Mouse (Mus musculus): Measurements from ENCODE around the gene Muc2.

Gene Muc2

DNA sequence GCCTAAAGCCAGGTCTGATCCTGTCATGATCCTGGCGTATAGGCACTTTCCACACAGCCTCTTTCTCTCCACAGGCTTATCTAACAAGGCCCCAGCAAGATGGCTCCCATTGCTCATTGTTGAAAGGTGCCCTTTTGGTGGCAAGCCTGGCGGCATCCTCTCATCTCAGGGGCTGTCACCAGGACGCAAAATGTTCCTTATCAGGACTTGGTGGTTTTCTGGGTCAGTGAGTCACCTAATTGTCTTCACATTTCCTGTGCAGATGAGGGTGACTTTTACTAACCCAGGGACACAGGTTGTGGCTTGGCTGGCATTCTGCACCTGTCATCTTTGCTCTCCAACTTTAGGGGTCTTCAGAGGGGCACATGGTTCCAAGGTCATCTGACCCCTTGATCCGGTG, 68.2 kb downstream of the Muc2 start:
- no peak for DNase-seq (ENCODE audit: low spot score in 2 of 2)

DNA sequence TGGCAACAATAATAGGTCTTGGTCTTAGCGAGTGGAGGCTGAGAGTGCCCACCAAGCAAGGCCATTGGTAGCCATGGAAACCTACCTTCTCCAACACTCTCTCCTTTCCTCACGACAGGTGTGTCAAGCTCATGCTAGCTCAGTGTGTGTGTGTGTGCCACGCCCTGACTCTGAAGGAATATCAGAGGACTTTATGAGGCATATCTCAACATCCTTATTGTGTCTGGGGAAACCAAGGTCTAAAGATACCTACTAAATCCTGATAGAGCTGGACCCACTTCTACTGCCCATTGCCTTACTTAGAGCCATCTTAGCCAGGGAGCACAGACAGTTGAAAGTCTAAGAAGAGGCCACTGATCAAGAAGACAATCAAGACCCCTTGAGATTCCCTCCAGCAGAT, 80.4 kb downstream of the Muc2 start:
- no peak for DNase-seq (ENCODE audit: low spot score in 2 of 2)

DNA sequence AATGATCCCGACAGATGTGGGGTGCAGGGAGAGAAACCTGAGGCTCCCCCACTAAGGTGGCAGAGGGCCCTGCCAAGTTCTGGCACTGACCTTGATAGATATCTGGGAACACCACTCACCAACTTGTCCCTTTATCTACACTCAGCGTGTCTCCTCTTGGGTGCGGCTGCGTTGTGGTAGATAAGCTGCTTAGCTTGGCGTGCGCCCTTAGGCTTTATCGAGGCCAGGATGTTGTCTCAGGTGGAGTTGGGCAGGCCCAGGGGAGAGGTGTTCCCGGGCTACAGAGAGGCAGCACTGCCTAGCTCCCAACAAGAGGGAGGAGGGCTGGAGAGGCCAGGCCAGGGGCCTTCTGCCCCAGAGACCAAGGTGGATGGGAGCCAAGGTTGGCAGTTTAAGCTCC, 80.8 kb downstream of the Muc2 start:
- no peak for DNase-seq (ENCODE audit: low spot score in 2 of 2)

DNA sequence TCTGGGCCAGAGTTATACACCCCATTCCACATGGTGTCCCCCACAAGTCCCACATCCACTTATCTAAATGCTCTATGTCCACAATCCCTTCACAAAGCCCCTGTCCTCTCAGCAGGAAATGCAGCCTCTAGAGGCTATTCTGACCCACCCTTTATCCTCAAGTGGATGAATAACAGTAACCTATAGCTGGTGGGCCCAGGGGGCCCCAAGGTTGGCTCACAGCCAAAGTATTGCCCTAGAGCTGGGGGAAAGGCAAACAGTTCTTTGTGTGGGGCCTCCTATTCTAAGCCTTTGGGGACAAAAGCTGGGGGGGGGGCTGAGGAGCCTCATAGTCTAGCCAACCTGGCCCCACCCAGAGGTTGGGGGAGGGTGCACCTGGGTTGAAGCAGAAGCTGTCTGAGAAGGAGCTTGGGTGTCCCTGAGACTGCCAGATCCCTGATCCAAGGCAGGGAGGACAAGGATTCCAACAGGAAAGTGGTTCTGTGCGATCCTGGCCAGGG, 82.0 kb downstream of the Muc2 start:
- peak in 1 of 2 experiments; percentile 50 for DNase-seq (ENCODE audit: low spot score in 2 of 2)

DNA sequence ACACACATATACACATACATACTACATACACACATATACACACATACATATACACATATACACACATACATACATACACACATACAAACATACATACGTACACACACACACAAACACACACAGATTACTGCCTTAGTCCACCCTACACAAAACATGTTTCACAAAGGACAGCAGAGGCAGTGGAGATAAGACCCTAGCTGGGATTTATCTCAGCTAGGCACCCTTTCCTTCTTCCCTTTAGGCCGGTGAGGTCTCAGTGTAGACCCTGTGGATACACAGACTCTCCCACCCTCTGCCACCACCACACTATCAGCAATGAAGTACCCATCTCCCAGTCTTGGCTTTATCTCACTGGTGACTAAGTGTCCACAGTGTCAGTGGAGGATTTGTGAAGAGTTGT, 84.7 kb downstream of the Muc2 start:
- DNase-seq (ENCODE audit: low spot score in 2 of 2): no peak

DNA sequence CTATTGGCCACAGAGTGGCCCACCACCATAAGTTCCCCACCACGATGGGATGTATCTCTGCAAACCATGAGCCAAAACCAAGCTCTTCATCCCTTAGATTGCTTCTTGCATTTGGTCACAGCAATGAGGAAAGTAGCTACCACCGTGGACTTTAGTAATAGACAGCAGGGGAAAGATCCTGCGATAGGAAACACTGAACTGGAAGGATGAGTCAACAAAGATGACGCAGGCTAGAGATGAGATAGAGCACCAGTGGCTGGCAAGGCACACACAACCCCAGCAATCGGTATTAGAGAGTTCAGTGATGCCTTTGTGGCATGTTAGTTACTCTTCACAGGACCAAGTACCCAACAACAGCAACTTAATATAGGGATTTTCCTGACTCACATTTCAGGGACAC, 86.1 kb downstream of the Muc2 start:
- no peak for DNase-seq (ENCODE audit: low spot score in 2 of 2)

DNA sequence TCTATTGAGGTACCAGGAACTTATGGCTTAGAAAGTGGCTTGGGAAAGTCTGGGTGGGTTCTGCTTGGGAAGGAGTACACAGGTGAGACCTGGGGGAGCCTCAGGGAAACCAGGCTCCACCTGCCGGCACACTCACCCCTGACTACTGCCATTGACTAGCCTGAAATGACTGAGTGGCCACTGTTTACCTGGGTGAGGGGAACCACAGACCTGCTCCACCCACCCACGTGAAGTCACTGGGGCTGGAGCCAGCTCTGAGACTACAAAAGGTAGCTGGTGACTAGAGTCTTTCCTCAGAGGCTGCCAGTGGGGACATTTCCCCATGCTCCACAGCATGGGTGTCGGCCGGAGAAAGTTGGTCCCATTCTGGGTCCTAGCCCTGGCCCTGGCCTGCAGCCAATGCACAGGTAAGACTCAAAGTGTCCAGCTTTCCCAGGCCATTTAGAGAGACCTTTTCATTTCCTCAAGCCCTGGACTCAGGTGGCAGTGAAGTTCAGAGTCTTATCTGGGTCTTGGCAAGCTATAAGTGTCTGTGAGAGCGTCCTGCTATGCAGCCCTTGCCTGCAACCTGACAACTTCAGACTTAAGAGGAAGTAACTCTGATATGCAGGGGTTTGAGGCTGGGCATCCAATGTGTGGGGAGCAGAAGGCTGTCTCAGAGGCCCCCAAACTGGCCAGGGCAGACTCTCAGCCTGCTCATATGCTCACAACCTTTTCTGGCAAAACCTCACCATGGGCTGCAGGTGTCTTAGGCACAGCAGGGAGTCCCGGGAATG, 98.7 kb downstream of the Muc2 start, which contains the start of gene Muc5ac:
TSS of gene Muc5ac (plus strand) at position 296 of the 776 bp plus-strand sequence.
- no peak for DNase-seq (ENCODE audit: low spot score in 2 of 2)

DNA sequence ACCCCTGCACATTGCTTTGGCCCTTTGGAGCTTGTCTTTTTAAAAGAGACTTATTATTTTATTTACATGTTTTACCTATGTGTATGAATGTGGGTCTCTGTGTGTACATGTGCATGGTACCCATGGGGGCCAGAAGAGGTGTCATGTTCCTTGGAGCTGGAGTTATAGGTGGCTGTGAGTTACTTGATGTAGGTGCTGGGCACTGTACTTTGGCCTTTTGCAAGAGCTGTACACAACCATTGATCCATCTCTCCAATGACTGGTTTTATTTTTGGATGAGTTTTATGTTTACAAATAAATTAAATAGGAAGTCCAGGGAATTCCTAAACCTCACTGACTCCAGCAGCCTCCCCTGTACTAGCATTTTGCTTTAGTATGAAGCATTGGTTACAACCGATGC, 104.1 kb downstream of the Muc2 start:
- no peak for DNase-seq (ENCODE audit: low spot score in 2 of 2)

DNA sequence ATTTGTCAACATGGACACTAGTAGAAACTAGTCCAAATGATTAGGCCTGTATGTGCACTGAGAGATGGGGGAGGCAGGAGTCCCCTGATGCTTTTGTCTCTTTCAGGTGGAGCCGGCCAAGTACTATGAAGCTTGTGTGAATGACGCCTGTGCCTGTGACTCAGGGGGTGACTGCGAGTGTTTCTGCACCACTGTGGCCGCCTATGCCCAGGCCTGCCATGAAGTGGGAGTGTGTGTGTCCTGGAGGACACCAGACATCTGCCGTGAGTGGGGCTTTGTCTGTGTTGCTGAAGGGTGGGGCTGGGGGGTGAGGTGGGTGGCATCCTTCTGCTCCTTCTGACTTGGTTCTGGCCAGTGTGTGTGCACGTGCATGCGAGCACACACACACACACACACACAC, 113.1 kb downstream of the Muc2 start:
- no peak for DNase-seq (ENCODE audit: low spot score in 2 of 2)
